Mouse (Mus musculus) thymus, adult 2 months (tissue): Measurements from ENCODE around the gene Lman1l. TPM values are rescaled to one million over a fixed set of nuclear protein-coding genes. Genes with fewer than 3 reads are reported as not detected.

Experiments
- DNase-seq: peaks from one replicate; pipeline ENCODE4 v3.0.0; 2021
- H3K27ac ChIP-seq: fragments of 200-500 bp; 2 replicates; pipeline ENCODE4 v1.5.1; 2012; ENCODE audit warnings: low read length, control low read depth; ENCODE audit not compliant: control insufficient read depth, insufficient read depth
- H3K27me3 ChIP-seq: fragments of 200-500 bp; 2 replicates; pipeline ENCODE4 v1.6.1; 2012; ENCODE audit warnings: mild to moderate bottlenecking, low read length, moderate library complexity, mixed read lengths; ENCODE audit not compliant: control insufficient read depth, insufficient read depth
- H3K36me3 ChIP-seq: fragments of 200-500 bp; 2 replicates; pipeline ENCODE4 v1.6.1; 2012; ENCODE audit warnings: mild to moderate bottlenecking, low read length, moderate library complexity; ENCODE audit not compliant: control insufficient read depth, insufficient read depth
- H3K4me1 ChIP-seq: fragments of 200-500 bp; replicated peaks from 2 replicates; pipeline ENCODE4 v1.6.1; 2012; ENCODE audit warnings: low read length; ENCODE audit not compliant: control insufficient read depth, insufficient read depth
- H3K4me3 ChIP-seq: fragments of 200-500 bp; 2 replicates; pipeline ENCODE4 v1.5.1; 2012; ENCODE audit warnings: mild to moderate bottlenecking, low read length, control low read depth, moderate library complexity; ENCODE audit not compliant: control insufficient read depth, insufficient read depth
- CTCF ChIP-seq: fragments of 200-500 bp; IDR thresholded peaks from 2 replicates; pipeline ENCODE4 v1.5.1; 2012; ENCODE audit warnings: mild to moderate bottlenecking, control low read depth, low read length, moderate library complexity, borderline replicate concordance; ENCODE audit not compliant: control insufficient read depth, poor library complexity, insufficient read depth; ENCODE audit errors: extremely low read depth
- POLR2A ChIP-seq: fragments of 200-500 bp; IDR thresholded peaks from 2 replicates; pipeline ENCODE4 v1.6.1; 2012; ENCODE audit warnings: mild to moderate bottlenecking, low read length, control low read depth, moderate library complexity; ENCODE audit not compliant: control insufficient read depth, poor library complexity, insufficient read depth; ENCODE audit errors: extremely low read depth
- WGBS: fragments of 180-500 bp; shearing (Covaris S2); methylation state at CpG from one replicate; pipeline ENCODE4 v1.1.7; 2018; 5-methylcytosine and 5-hydroxymethylcytosine counted together
- polyA plus RNA-seq: library from polyadenylated mRNA; depleted of rRNA; stranded (reverse); fragments of >200 nt; gene quantifications from 2 replicates; pipeline ENCODE4 v1.2.3, GENCODE M21; 2012

Gene Lman1l
- polyA plus RNA-seq, 1 experiment, result 0.20 TPM

DNA sequence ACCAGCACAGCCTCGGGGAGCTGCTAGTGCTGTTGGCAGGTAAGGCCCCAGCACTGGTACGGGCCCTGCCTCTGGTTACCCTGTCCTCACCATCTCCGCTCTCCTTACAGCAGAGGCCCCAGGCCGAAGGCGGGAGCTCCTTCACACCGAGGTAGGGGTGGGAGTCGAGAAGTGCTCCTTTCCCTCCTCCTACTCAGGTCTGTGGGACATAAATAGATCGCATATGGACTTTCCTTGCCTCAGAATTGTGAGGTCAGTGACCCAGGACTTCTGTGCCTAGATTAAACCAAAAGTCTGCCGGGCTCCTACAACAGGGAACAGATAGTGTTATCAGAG, 26.4 kb downstream of the Lman1l start:
- Histone ChIP-seq H3K27me3 (no peaks in the 10 kb centered on the region), H3K4me3 (no peak overlapping the region), H3K27ac (no peak overlapping the region), H3K36me3 (peaks cover 16% of the 10 kb centered on the region), H3K4me1 (peaks cover 8% of the 10 kb centered on the region)
- no peak for DNase-seq
- TF ChIP-seq CTCF (no peak), POLR2A (no peak)
- 93% methylated on average over 9 of the region's 9 CpGs for WGBS

- H3K27me3 ChIP-seq, result no peaks in the 10 kb centered on the region
- no peak for DNase-seq
- H3K4me1 ChIP-seq, result peaks cover 13% of the 10 kb centered on the region
- TF ChIP-seq POLR2A, result no peak
- no peak for TF ChIP-seq CTCF
- no peak overlapping the region for H3K27ac ChIP-seq
- H3K4me3 ChIP-seq, result no peak overlapping the region
- WGBS, result 87% methylated on average over 12 of the region's 12 CpGs
- H3K36me3 ChIP-seq, result peaks cover 16% of the 10 kb centered on the region
Measured at GRCm38 (mm10) chr9:57593454-57594173, 27.0 kb downstream of the Lman1l start.

DNA sequence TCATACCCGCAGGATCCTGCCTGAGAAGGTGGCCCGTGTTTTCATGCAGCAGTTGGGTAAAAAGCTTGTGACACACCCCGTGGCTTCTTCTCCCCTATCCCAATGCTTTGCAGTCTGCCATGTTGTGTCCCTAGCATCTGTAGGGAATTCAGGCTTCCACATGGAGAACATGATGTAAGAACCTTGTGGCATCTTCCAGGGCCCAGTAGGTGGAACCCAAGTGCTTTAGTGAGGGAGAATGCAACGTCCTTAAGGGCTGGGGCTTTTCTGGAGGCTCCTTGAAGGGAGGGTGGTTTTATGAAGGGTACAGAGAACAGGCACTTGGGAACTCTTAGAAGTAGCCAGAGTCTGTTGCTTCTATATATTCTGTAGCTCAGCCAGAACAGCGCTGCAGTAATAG, 29.8 kb downstream of the Lman1l start:
- Histone ChIP-seq H3K4me1 (peaks cover 13% of the 10 kb centered on the region), H3K27me3 (no peaks in the 10 kb centered on the region), H3K27ac (no peak overlapping the region), H3K4me3 (no peak overlapping the region), H3K36me3 (peaks cover 16% of the 10 kb centered on the region)
- WGBS, result 77% methylated on average over 5 of the region's 5 CpGs
- DNase-seq, result no peak
- TF ChIP-seq CTCF (no peak), POLR2A (no peak)

GRCm38 (mm10) chr9:57589224-57590126, 31.1 kb downstream of the Lman1l start, which contains the start of gene Ulk3:
Gene Ulk3 (plus strand): TSS chr9:57589452.
- H3K4me1 ChIP-seq, result peaks cover 13% of the 10 kb centered on the region
- no peaks in the 10 kb centered on the region for H3K27me3 ChIP-seq
- peak within 1 kb of the TSS; percentile 97 for H3K4me3 ChIP-seq
- DNase-seq, result peak; percentile 90
- under 1% methylated on average over 58 of the region's 58 CpGs for whole genome bisulfite sequencing
- peaks cover 8% of the 10 kb centered on the region for H3K36me3 ChIP-seq
- peak within 1 kb of the TSS; percentile 32 for H3K27ac ChIP-seq
- TF ChIP-seq POLR2A, result peak; percentile 83
- peak; percentile 68; the same call in 1 of the 2 replicates for TF ChIP-seq CTCF

DNA sequence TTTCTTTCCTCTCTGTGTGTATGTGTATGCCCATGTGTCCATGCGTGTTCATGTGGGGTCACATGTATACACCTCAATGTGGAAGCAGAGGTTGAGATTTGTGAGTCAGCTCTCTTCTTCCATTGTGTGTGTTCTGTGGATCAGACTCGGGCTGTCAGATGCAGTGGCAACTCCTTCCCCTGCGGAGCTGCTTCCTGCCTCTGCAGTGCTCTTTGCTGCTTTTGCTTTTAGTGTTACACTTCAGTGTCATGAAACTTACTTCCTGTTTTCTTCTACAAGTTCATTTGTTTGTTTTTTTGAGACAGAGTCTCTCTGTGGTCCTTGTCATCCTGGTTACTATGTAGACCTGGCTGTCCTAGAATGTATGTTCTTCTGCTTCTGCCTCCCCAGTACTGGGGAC, 35.6 kb downstream of the Lman1l start:
- 79% methylated on average over 3 of the region's 3 CpGs for WGBS
- peaks cover 6% of the 10 kb centered on the region for H3K4me1 ChIP-seq

DNA sequence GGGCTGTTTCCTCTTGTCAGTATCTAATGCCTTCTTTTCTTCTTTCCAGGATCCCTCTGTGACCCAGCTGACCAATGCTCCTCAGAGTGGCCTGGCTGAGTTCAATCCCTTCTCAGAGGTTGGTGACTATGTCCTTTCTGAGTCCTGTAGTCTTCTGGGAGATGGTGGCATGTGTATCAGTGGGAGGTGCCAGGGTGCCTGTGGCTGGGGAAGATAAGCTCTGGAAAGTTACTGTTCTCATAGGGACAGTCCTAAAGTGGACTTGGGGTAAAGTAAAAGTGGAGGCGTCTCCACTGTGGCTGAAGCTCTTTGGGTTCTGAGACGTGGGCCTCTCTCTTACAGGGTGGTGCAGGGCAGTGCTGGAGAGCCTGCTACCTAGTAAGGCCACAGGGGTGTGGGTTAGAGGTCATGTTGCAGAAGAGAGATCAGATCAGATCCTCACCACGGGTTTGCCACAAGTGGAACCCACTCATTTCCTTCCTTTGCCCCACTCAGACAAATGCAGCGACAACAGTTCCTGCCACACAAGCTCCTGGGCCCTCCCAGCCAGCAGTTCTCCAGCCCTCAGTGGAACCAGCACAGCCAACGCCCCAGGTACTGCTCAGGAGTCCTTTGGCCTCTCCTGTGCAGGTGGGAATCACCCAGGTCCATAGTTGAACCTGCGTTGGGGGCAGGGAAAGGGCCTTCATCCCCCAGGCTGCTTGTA, 43.3 kb downstream of the Lman1l start:
- Histone ChIP-seq H3K36me3 (peaks cover 36% of the 10 kb centered on the region), H3K27ac (no peak overlapping the region)

More for the DNA sequence above, 35.6 kb downstream of the Lman1l start:
- no peak overlapping the region for H3K27ac ChIP-seq
- TF ChIP-seq CTCF, result no peak
- no peak for TF ChIP-seq POLR2A
- no peaks in the 10 kb centered on the region for H3K27me3 ChIP-seq
- no peak for DNase-seq
- H3K36me3 ChIP-seq, result peaks cover 36% of the 10 kb centered on the region
- H3K4me3 ChIP-seq, result no peak overlapping the region

More for the DNA sequence above, 43.3 kb downstream of the Lman1l start:
- Histone ChIP-seq H3K27me3 (no peaks in the 10 kb centered on the region), H3K4me1 (peaks cover 9% of the 10 kb centered on the region), H3K4me3 (no peak overlapping the region)
- 24% methylated on average over 6 of the region's 6 CpGs for WGBS
- no peak for DNase-seq
- TF ChIP-seq CTCF (no peak), POLR2A (no peak)
